In the genomic region with DNA sequence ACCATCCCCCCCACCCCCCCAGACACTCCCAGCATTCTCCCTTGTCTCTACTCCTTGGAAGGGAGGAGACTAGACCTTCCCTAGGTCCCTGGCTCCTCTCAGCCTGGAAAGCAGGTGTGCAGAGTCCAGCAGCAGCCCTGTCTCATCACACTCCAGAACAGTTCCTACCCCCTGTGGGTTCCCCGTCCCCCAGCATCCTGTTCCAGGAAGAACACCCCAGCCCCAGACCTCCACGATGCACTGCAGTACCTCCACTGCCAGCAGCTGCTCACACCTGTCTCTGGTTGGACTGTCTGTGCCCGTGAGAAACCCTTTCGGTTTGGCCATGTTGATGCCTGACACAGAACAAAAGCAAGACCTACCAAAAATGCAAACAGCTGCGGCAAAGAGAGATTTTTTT, we compare ENCODE assay signal across 12 mouse cellular contexts. TPM values are rescaled to one million over a fixed set of nuclear protein-coding genes. Genes with fewer than 3 reads are reported as not detected.
A peak's percentile ranks its signal among the peaks of the same experiment; 100 is the strongest.
DNase-seq lines count a peak whose midpoint lies in the region; ATAC-seq and TF ChIP-seq lines count a peak whose summit lies in the region.
"Had no signal": no experiment of that assay in that cellular context is flagged by ENCODE, and none has a peak within 500 bp of the region (broad histone marks: within the 10 kb centered on the region; RNA-seq: fewer than 3 reads in every experiment).

No protein-coding gene starts in this region.

- no peak for TF ChIP-seq EP300 in heart, adult 2 months (IDR thresholded peaks at IDR 0.05; ENCODE audit: insufficient read depth, low read depth, low read length)

- H3K27ac ChIP-seq in heart, embryonic 16.5 days (ENCODE audit: low read length) = peak overlapping the region; percentile 54; the same call in 1 of the 2 replicates
- no peak overlapping the region for H3K27ac ChIP-seq in heart, adult 2 months
- H3K27ac ChIP-seq in neural tube, embryonic 13.5 days (replicated peaks) = peak overlapping the region; percentile 64
- H3K27ac ChIP-seq in midbrain, embryonic 14.5 days (replicated peaks; ENCODE audit: low read depth, low read length) = 0 out of 2 replicates have a peak overlapping the region, but pooled peaks have one; percentile 57

- intact Hi-C loops in heart, adult 2 months (cut with DNase I) = no loop called here

- H3K4me2 ChIP-seq in heart, embryonic 16.5 days (ENCODE audit: low read depth, low read length) = peak overlapping the region; percentile 55; the same call in 1 of the 2 replicates
- H3K4me2 ChIP-seq in neural tube, embryonic 13.5 days = no peak overlapping the region
- no peak overlapping the region for H3K4me2 ChIP-seq in midbrain, embryonic 14.5 days (ENCODE audit: low read length)

- WGBS in heart, embryonic 16.5 days = 52% methylated on average over 5 of the region's 5 CpGs
- WGBS in heart, adult 2 months = 47% methylated on average over 5 of the region's 5 CpGs
- 64% methylated on average over 5 of the region's 5 CpGs for WGBS in neural tube, embryonic 13.5 days
- WGBS in midbrain, embryonic 14.5 days = 63% methylated on average over 5 of the region's 5 CpGs

- TF ChIP-seq CTCF in heart, adult 2 months (IDR thresholded peaks at IDR 0.05) = no peak

- no peak for TF ChIP-seq POLR2A in heart, adult 2 months (IDR thresholded peaks at IDR 0.05; ENCODE audit: insufficient read depth, low read depth, low read length)

- no peak for ATAC-seq in heart, embryonic 16.5 days (replicated peaks; ENCODE audit: extremely low read depth, insufficient read depth, low FRiP score)
- ATAC-seq in neural tube, embryonic 13.5 days (ENCODE audit: low read depth) = no peak
- no peak for ATAC-seq in midbrain, embryonic 14.5 days (ENCODE audit: low FRiP score, low TSS enrichment)

- peaks cover 7% of the 10 kb centered on the region for H3K27me3 ChIP-seq in heart, embryonic 16.5 days (ENCODE audit: control insufficient read depth, insufficient read depth, low read length)
- H3K27me3 ChIP-seq in heart, adult 2 months (ENCODE audit: control insufficient read depth, insufficient read depth, low read length) = no peaks in the 10 kb centered on the region
- H3K27me3 ChIP-seq in neural tube, embryonic 13.5 days = peaks cover 30% of the 10 kb centered on the region
- H3K27me3 ChIP-seq in midbrain, embryonic 14.5 days (ENCODE audit: control insufficient read depth, insufficient read depth, low read length) = peaks cover 13% of the 10 kb centered on the region

- no peak for DNase-seq in heart, adult 2 months
- DNase-seq in neural tube, embryonic 10.5 days (ENCODE audit: extremely low spot score, low spot score) = no peak
- DNase-seq in midbrain, embryonic 14.5 days = no peak
- DNase-seq in right cerebral cortex, postnatal 10 days (ENCODE audit: low spot score in 2 of 2) = no peak
- no peak for DNase-seq in layer of hippocampus, postnatal 36 days
- no peak for DNase-seq in cerebellum, adult 8-10 months
- DNase-seq: gastrocnemius, postnatal 10 days; kidney, adult 9 months; lung, adult 2 months had no signal

- peak overlapping the region; percentile 11 for H3K4me3 ChIP-seq in heart, embryonic 16.5 days (ENCODE audit: low read length)
- no peak overlapping the region for H3K4me3 ChIP-seq in heart, adult 2 months
- H3K4me3 ChIP-seq in neural tube, embryonic 13.5 days = no peak overlapping the region
- H3K4me3 ChIP-seq in midbrain, embryonic 14.5 days (replicated peaks; ENCODE audit: low read depth, low read length) = no peak overlapping the region

- H3K9me3 ChIP-seq in heart, embryonic 16.5 days (replicated peaks; ENCODE audit: control insufficient read depth, low read length) = no peaks in the 10 kb centered on the region
- no peaks in the 10 kb centered on the region for H3K9me3 ChIP-seq in neural tube, embryonic 13.5 days
- H3K9me3 ChIP-seq in midbrain, embryonic 14.5 days (ENCODE audit: control insufficient read depth, low read length) = no peaks in the 10 kb centered on the region

- H3K4me1 ChIP-seq in heart, embryonic 16.5 days (ENCODE audit: control insufficient read depth, insufficient read depth, low read length) = peaks cover 9% of the 10 kb centered on the region
- no peaks in the 10 kb centered on the region for H3K4me1 ChIP-seq in heart, adult 2 months (ENCODE audit: control insufficient read depth, insufficient read depth, low read length)
- H3K4me1 ChIP-seq in neural tube, embryonic 13.5 days (replicated peaks) = peaks cover 30% of the 10 kb centered on the region
- H3K4me1 ChIP-seq in midbrain, embryonic 14.5 days (ENCODE audit: control insufficient read depth, insufficient read depth, low read length) = peaks cover 17% of the 10 kb centered on the region

- H3K36me3 ChIP-seq in heart, embryonic 16.5 days (ENCODE audit: control insufficient read depth, insufficient read depth) = no peaks in the 10 kb centered on the region
- no peaks in the 10 kb centered on the region for H3K36me3 ChIP-seq in heart, adult 2 months (ENCODE audit: control insufficient read depth, insufficient read depth, low read length)
- H3K36me3 ChIP-seq in neural tube, embryonic 13.5 days = peaks cover 47% of the 10 kb centered on the region
- H3K36me3 ChIP-seq in midbrain, embryonic 14.5 days (ENCODE audit: control insufficient read depth, insufficient read depth, low read length) = peaks cover 11% of the 10 kb centered on the region

- H3K79me2 ChIP-seq in heart, adult 2 months (replicated peaks; ENCODE audit: control insufficient read depth, insufficient read depth, low read length) = no peaks in the 10 kb centered on the region

- H3K9ac ChIP-seq in heart, embryonic 16.5 days (ENCODE audit: low read length) = no peak overlapping the region
- H3K9ac ChIP-seq in heart, adult 2 months (ENCODE audit: low read depth, low read length) = no peak overlapping the region
- H3K9ac ChIP-seq in neural tube, embryonic 13.5 days = peak overlapping the region; percentile 34; the same call in 1 of the 2 replicates
- no peak overlapping the region for H3K9ac ChIP-seq in midbrain, embryonic 14.5 days (replicated peaks; ENCODE audit: low read length)

RNA-seq across cellular contexts. Expression of a gene that starts 12.6 kb away (rescaled TPM):
- polyA plus RNA-seq in heart, embryonic 16.5 days (2015; fragmentation: Nextera tagmentation; extraction: Ambion mirVana) = 31.3 and 32.9 TPM in 2 replicates
- 10 to 100 TPM; 20.3 to 22.9 TPM for total RNA-seq in heart, adult 2 months (2021)
- polyA plus RNA-seq in heart, adult 2 months (2012; rRNA removed) = 25.9 and 28.3 TPM in 2 replicates
- 43.4 and 44.4 TPM in 2 replicates for polyA plus RNA-seq in neural tube, embryonic 13.5 days (2015; fragmentation: Nextera tagmentation; extraction: Ambion mirVana)
- 50.9 and 51.7 TPM in 2 replicates for polyA plus RNA-seq in midbrain, embryonic 14.5 days (2014; fragmentation: Nextera tagmentation; extraction: Ambion mirVana)
- total RNA-seq in layer of hippocampus, postnatal 36 days (2021) = 10 to 100 TPM; 34.6 to 35.0 TPM

RNA-seq across cellular contexts. Expression of a gene that starts 20.8 kb away (rescaled TPM):
- 17.7 and 18.5 TPM in 2 replicates for polyA plus RNA-seq in heart, embryonic 16.5 days (2015; fragmentation: Nextera tagmentation; extraction: Ambion mirVana)
- 1 to 10 TPM; 3.2 to 4.3 TPM for total RNA-seq in heart, adult 2 months (2021)
- polyA plus RNA-seq in heart, adult 2 months (2012; rRNA removed) = 10.6 and 11.0 TPM in 2 replicates
- 33.0 and 40.1 TPM in 2 replicates for polyA plus RNA-seq in neural tube, embryonic 13.5 days (2015; fragmentation: Nextera tagmentation; extraction: Ambion mirVana)
- polyA plus RNA-seq in midbrain, embryonic 14.5 days (2014; fragmentation: Nextera tagmentation; extraction: Ambion mirVana) = 35.1 and 49.6 TPM in 2 replicates
- total RNA-seq in layer of hippocampus, postnatal 36 days (2021) = 10 to 100 TPM; 15.1 to 18.2 TPM

RNA-seq across cellular contexts. Expression of a gene that starts 20.8 kb away (rescaled TPM):
- 32.4 and 33.3 TPM in 2 replicates for polyA plus RNA-seq in heart, embryonic 16.5 days (2015; fragmentation: Nextera tagmentation; extraction: Ambion mirVana)
- 10 to 100 TPM; 17.2 to 22.1 TPM for total RNA-seq in heart, adult 2 months (2021)
- 33.6 and 40.9 TPM in 2 replicates for polyA plus RNA-seq in heart, adult 2 months (2012; rRNA removed)
- 66.7 and 73.7 TPM in 2 replicates for polyA plus RNA-seq in neural tube, embryonic 13.5 days (2015; fragmentation: Nextera tagmentation; extraction: Ambion mirVana)
- polyA plus RNA-seq in midbrain, embryonic 14.5 days (2014; fragmentation: Nextera tagmentation; extraction: Ambion mirVana) = 69.4 and 75.7 TPM in 2 replicates
- total RNA-seq in layer of hippocampus, postnatal 36 days (2021) = 10 to 100 TPM; 39.7 to 47.9 TPM

RNA-seq across cellular contexts. Expression of a gene that starts 25.9 kb away (rescaled TPM):
- 1.7 and 2.5 TPM in 2 replicates for polyA plus RNA-seq in heart, embryonic 16.5 days (2015; fragmentation: Nextera tagmentation; extraction: Ambion mirVana)
- total RNA-seq in heart, adult 2 months (2021) = not detected
- polyA plus RNA-seq in heart, adult 2 months (2012; rRNA removed) = 0.64 and 1.3 TPM in 2 replicates
- polyA plus RNA-seq in neural tube, embryonic 13.5 days (2015; fragmentation: Nextera tagmentation; extraction: Ambion mirVana) = 1.2 and 1.3 TPM in 2 replicates
- 2.2 and 2.5 TPM in 2 replicates for polyA plus RNA-seq in midbrain, embryonic 14.5 days (2014; fragmentation: Nextera tagmentation; extraction: Ambion mirVana)
- 1 to 10 TPM; 3.4 to 4.3 TPM for total RNA-seq in layer of hippocampus, postnatal 36 days (2021)
- total RNA-seq: neutrophil, adult 5-6 weeks had no signal

RNA-seq across cellular contexts. Expression of a gene that starts 30.2 kb away (rescaled TPM):
- 54.0 and 55.3 TPM in 2 replicates for polyA plus RNA-seq in heart, embryonic 16.5 days (2015; fragmentation: Nextera tagmentation; extraction: Ambion mirVana)
- total RNA-seq in heart, adult 2 months (2021) = 10 to 100 TPM; 12.6 to 13.4 TPM
- polyA plus RNA-seq in heart, adult 2 months (2012; rRNA removed) = 15.5 and 18.5 TPM in 2 replicates
- polyA plus RNA-seq in neural tube, embryonic 13.5 days (2015; fragmentation: Nextera tagmentation; extraction: Ambion mirVana) = 35.4 and 39.0 TPM in 2 replicates
- polyA plus RNA-seq in midbrain, embryonic 14.5 days (2014; fragmentation: Nextera tagmentation; extraction: Ambion mirVana) = 35.5 and 40.4 TPM in 2 replicates
- 10 to 100 TPM; 15.8 TPM for total RNA-seq in layer of hippocampus, postnatal 36 days (2021)
